Mouse (Mus musculus) myocyte (in vitro differentiated cells): ENCODE results near the gene Farsb. TPM values are rescaled to one million over a fixed set of nuclear protein-coding genes. Genes with fewer than 3 reads are reported as not detected.

Experiments used
- H3K27me3 ChIP-seq: one replicate; pipeline ENCODE4 v1.6.1; 2011; ENCODE audit not compliant: control insufficient read depth, insufficient read depth, insufficient read length
- H3K36me3 ChIP-seq: one replicate; pipeline ENCODE4 v1.6.1; 2011; ENCODE audit not compliant: control insufficient read depth, insufficient read depth
- H3K4me2 ChIP-seq: one replicate; pipeline ENCODE4 v1.6.1; 2011; ENCODE audit warnings: low read depth, control low read depth
- H3K4me3 ChIP-seq: one replicate; pipeline ENCODE4 v1.5.1; 2011; ENCODE audit warnings: mild to moderate bottlenecking, control low read depth, moderate library complexity
- H3K79me2 ChIP-seq: one replicate; pipeline ENCODE4 v1.6.1; 2011; ENCODE audit not compliant: control insufficient read depth, insufficient read depth
- H3ac ChIP-seq: one replicate; pipeline ENCODE4 v1.6.1; 2011; ENCODE audit not compliant: control insufficient read depth, insufficient read length
- CEBPB ChIP-seq: IDR thresholded peaks from 2 replicates; pipeline ENCODE4 v1.6.1; 2011; ENCODE audit warnings: mild to moderate bottlenecking, moderate library complexity; ENCODE audit not compliant: poor library complexity, insufficient read depth, severe bottlenecking
- E2F4 ChIP-seq: IDR thresholded peaks from one replicate; pipeline ENCODE4 v1.6.1; 2011; ENCODE audit warnings: mild to moderate bottlenecking, control low read depth, moderate library complexity; ENCODE audit not compliant: insufficient read depth
- MAX ChIP-seq: IDR thresholded peaks from one replicate; pipeline ENCODE4 v1.6.1; 2011; ENCODE audit warnings: low read depth, mild to moderate bottlenecking, control low read depth
- MYOD1 ChIP-seq, 3 experiments: IDR thresholded peaks; one replicate each; pipeline ENCODE4 v1.6.1; 2011; ENCODE audit warnings: control low read depth in 2 of 3, low read depth in 2 of 3, mild to moderate bottlenecking in 2 of 3, moderate library complexity in 1 of 3; ENCODE audit not compliant: insufficient read length in 2 of 3, control insufficient read depth in 1 of 3
- MYOG ChIP-seq, 3 experiments: IDR thresholded peaks; one replicate each; pipeline ENCODE4 v1.6.1; 2011; ENCODE audit warnings: control low read depth in 2 of 3, low read depth in 2 of 3, mild to moderate bottlenecking in 2 of 3; ENCODE audit not compliant: insufficient read length in 2 of 3, control insufficient read depth in 1 of 3, insufficient read depth in 1 of 3
- POLR2A ChIP-seq: IDR thresholded peaks from one replicate; pipeline ENCODE4 v1.6.1; 2011; ENCODE audit warnings: low read depth, mild to moderate bottlenecking, control low read depth, moderate library complexity; ENCODE audit not compliant: insufficient read length
- POLR2AphosphoS2 ChIP-seq: IDR thresholded peaks from one replicate; pipeline ENCODE4 v1.6.1; 2011; ENCODE audit warnings: low read depth, control low read depth; ENCODE audit not compliant: insufficient read length
- REST ChIP-seq: IDR thresholded peaks from one replicate; pipeline ENCODE4 v1.6.1; 2011; ENCODE audit warnings: mild to moderate bottlenecking, control low read depth, moderate library complexity; ENCODE audit not compliant: insufficient read depth, insufficient read length
- SRF ChIP-seq: IDR thresholded peaks from one replicate; pipeline ENCODE4 v1.6.1; 2011; ENCODE audit warnings: low read depth; ENCODE audit not compliant: control insufficient read depth, insufficient read length
- TCF12 ChIP-seq: IDR thresholded peaks from one replicate; pipeline ENCODE4 v1.6.1; 2011; ENCODE audit warnings: mild to moderate bottlenecking, control low read depth; ENCODE audit not compliant: poor library complexity, insufficient read depth, severe bottlenecking
- TCF3 ChIP-seq: IDR thresholded peaks from one replicate; pipeline ENCODE4 v1.6.1; 2011; ENCODE audit warnings: low read depth, control low read depth; ENCODE audit not compliant: insufficient read length
- USF1 ChIP-seq: IDR thresholded peaks from one replicate; pipeline ENCODE4 v1.6.1; 2011; ENCODE audit warnings: low read depth, mild to moderate bottlenecking, control low read depth, moderate library complexity
- polyA plus RNA-seq: library from polyadenylated mRNA; unstranded; fragments of >200 nt; fragmentation: generic; extraction: Trizol; gene quantifications from one replicate; pipeline ENCODE4 v1.2.1, GENCODE M21; 2012; ENCODE audit warnings: missing spikeins

Gene Farsb
- polyA plus RNA-seq, 1 experiment: 77.5 TPM

GRCm38 (mm10) chr1:78446742-78447141 lies 42.0 kb downstream of the Farsb start:
- TF ChIP-seq MYOG (IDR thresholded peaks at IDR 0.05; ENCODE audit: control insufficient read depth in 1 of 3, insufficient read depth in 1 of 3, insufficient read length in 2 of 3, low read depth in 2 of 3): no peak
- TF ChIP-seq TCF12: no peak
- no peak for TF ChIP-seq SRF
- TF ChIP-seq E2F4: no peak
- TF ChIP-seq USF1: no peak
- no peak for TF ChIP-seq REST
- no peak for TF ChIP-seq CEBPB
- TF ChIP-seq MYOD1 (IDR thresholded peaks at IDR 0.05; ENCODE audit: control insufficient read depth in 1 of 3, insufficient read length in 2 of 3, low read depth in 2 of 3): no peak
- no peak for TF ChIP-seq POLR2A
- no peak for TF ChIP-seq POLR2AphosphoS2
- no peak for TF ChIP-seq TCF3
- no peak for TF ChIP-seq MAX
- H3K27me3 ChIP-seq: no peaks in the 10 kb centered on the region

GRCm38 (mm10) chr1:78446232-78446631 lies 42.5 kb downstream of the Farsb start:
- no peaks in the 10 kb centered on the region for H3K27me3 ChIP-seq
- H3K4me2 ChIP-seq: no peak overlapping the region
- H3K4me3 ChIP-seq: no peak overlapping the region
- H3ac ChIP-seq: no peak overlapping the region
- H3K36me3 ChIP-seq: peaks cover 50% of the 10 kb centered on the region
- TF ChIP-seq REST (no peak), SRF (no peak)
- no peaks in the 10 kb centered on the region for H3K79me2 ChIP-seq

More at GRCm38 (mm10) chr1:78446742-78447141, 42.0 kb downstream of the Farsb start:
- no peak overlapping the region for H3K4me2 ChIP-seq
- no peak overlapping the region for H3ac ChIP-seq
- H3K79me2 ChIP-seq: no peaks in the 10 kb centered on the region
- no peak overlapping the region for H3K4me3 ChIP-seq
- H3K36me3 ChIP-seq: peaks cover 53% of the 10 kb centered on the region

- Histone ChIP-seq H3K36me3 (peaks cover 56% of the 10 kb centered on the region), H3K27me3 (no peaks in the 10 kb centered on the region), H3K4me2 (no peak overlapping the region), H3K4me3 (no peak overlapping the region), H3ac (no peak overlapping the region), H3K79me2 (peaks cover 8% of the 10 kb centered on the region)
- TF ChIP-seq MAX: no peak
- no peak for TF ChIP-seq POLR2AphosphoS2
- TF ChIP-seq TCF12: no peak
- TF ChIP-seq TCF3: no peak
- no peak for TF ChIP-seq MYOD1 (IDR thresholded peaks at IDR 0.05; ENCODE audit: control insufficient read depth in 1 of 3, insufficient read length in 2 of 3, low read depth in 2 of 3)
- TF ChIP-seq MYOG (IDR thresholded peaks at IDR 0.05; ENCODE audit: control insufficient read depth in 1 of 3, insufficient read depth in 1 of 3, insufficient read length in 2 of 3, low read depth in 2 of 3): no peak
- TF ChIP-seq REST: no peak
- TF ChIP-seq POLR2A: no peak
- TF ChIP-seq E2F4: no peak
These were observed 45.6 kb downstream of the Farsb start for GRCm38 (mm10) chr1:78443056-78443455.

- Histone ChIP-seq H3K4me3 (no peak overlapping the region), H3K36me3 (peaks cover 53% of the 10 kb centered on the region), H3K79me2 (peaks cover 8% of the 10 kb centered on the region), H3K27me3 (no peaks in the 10 kb centered on the region), H3K4me2 (no peak overlapping the region), H3ac (no peak overlapping the region)
- TF ChIP-seq REST (no peak), SRF (no peak), MYOG (IDR thresholded peaks at IDR 0.05; ENCODE audit: control insufficient read depth in 1 of 3, insufficient read depth in 1 of 3, insufficient read length in 2 of 3, low read depth in 2 of 3) (no peak), TCF12 (no peak), POLR2AphosphoS2 (no peak), MAX (no peak), POLR2A (no peak), TCF3 (no peak), USF1 (no peak), E2F4 (no peak), MYOD1 (IDR thresholded peaks at IDR 0.05; ENCODE audit: control insufficient read depth in 1 of 3, insufficient read length in 2 of 3, low read depth in 2 of 3) (no peak), CEBPB (no peak)
These were observed 48.0 kb downstream of the Farsb start for GRCm38 (mm10) chr1:78440716-78441115.

GRCm38 (mm10) chr1:78437150-78437549 lies 51.5 kb downstream of the Farsb start:
- peaks cover 40% of the 10 kb centered on the region for H3K36me3 ChIP-seq
- no peaks in the 10 kb centered on the region for H3K27me3 ChIP-seq
- no peak overlapping the region for H3ac ChIP-seq
- H3K4me2 ChIP-seq: no peak overlapping the region
- TF ChIP-seq TCF3 (no peak), MYOG (IDR thresholded peaks at IDR 0.05; ENCODE audit: control insufficient read depth in 1 of 3, insufficient read depth in 1 of 3, insufficient read length in 2 of 3, low read depth in 2 of 3) (no peak), USF1 (no peak), CEBPB (no peak), POLR2AphosphoS2 (no peak), MAX (no peak), SRF (no peak), REST (no peak), E2F4 (no peak), POLR2A (no peak), TCF12 (no peak), MYOD1 (IDR thresholded peaks at IDR 0.05; ENCODE audit: control insufficient read depth in 1 of 3, insufficient read length in 2 of 3, low read depth in 2 of 3) (no peak)
- H3K79me2 ChIP-seq: peaks cover 8% of the 10 kb centered on the region
- H3K4me3 ChIP-seq: no peak overlapping the region
